Mouse (Mus musculus): ENCODE measurements around the gene Nudt16. TPM values are rescaled to one million over a fixed set of nuclear protein-coding genes. Genes with fewer than 3 reads are reported as not detected.

Gene Nudt16
- polyA plus RNA-seq, 1 experiment = 9.1 TPM

DNA sequence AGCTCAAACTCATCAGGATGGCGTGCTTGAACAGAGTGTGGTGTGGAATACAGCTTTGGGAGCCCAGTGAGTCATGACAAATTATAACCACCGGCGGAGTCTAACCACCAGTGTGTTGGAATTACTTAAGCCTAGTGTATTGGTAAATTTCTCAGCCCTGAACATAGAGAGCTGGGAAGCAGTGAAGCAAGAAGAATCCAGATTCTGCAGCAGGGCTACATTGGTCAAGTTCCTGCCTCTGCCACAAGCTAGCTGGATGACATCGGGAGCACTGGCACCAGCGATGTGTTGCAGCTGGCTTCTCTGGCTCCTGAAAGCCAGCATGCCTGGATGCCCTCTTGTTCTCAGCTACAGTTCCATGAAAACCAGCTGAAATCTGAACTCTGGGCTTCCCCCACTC, 27.7 kb downstream of the Nudt16 start:
- 38% methylated on average over 5 of the region's 5 CpGs for WGBS
- no peaks in the 10 kb centered on the region for H3K36me3 ChIP-seq (ENCODE audit: control insufficient read depth, insufficient read depth, low read length)
- H3K4me1 ChIP-seq (ENCODE audit: control insufficient read depth, insufficient read depth, low read length) = no peaks in the 10 kb centered on the region
- H3K27ac ChIP-seq (ENCODE audit: insufficient read depth, low read depth, low read length) = no peak overlapping the region
- no peak for TF ChIP-seq CTCF (conservative IDR thresholded peaks at IDR 0.05; ENCODE audit: insufficient read depth, insufficient read length, low read depth, low read length)
- no peak for TF ChIP-seq POLR2A (IDR thresholded peaks at IDR 0.05; ENCODE audit: low read depth, low read length)
- H3K27me3 ChIP-seq (replicated peaks; ENCODE audit: control insufficient read depth, insufficient read depth, low read length) = no peaks in the 10 kb centered on the region
- no peak overlapping the region for H3K4me3 ChIP-seq (ENCODE audit: insufficient read depth, low read depth, low read length)
- no peak for DNase-seq

DNA sequence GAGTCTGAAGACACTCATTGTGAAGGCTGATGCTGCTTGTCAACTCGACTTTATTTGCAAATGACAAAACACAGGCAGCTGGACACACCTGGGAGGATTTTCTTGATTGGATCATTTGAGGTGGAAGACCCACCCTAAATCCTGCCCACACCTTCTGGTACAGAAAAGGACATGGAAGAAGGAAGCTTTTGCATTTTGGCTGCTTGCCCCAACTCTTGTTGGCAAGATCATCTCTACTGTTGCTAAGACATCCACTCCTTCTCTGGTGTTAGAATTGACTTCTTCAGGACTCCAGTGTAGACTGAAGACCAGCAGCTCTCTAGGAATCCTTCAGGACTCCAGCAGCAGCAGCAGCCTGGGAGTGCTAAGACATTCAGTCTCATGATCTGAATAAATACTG, 29.7 kb downstream of the Nudt16 start:
- no peak for DNase-seq
- WGBS = 55% methylated on average over 1 of the region's 1 CpGs
- TF ChIP-seq CTCF (conservative IDR thresholded peaks at IDR 0.05; ENCODE audit: insufficient read depth, insufficient read length, low read depth, low read length) = no peak
- TF ChIP-seq POLR2A (IDR thresholded peaks at IDR 0.05; ENCODE audit: low read depth, low read length) = no peak
- no peak overlapping the region for H3K27ac ChIP-seq (ENCODE audit: insufficient read depth, low read depth, low read length)
- H3K36me3 ChIP-seq (ENCODE audit: control insufficient read depth, insufficient read depth, low read length) = no peaks in the 10 kb centered on the region
- H3K4me1 ChIP-seq (ENCODE audit: control insufficient read depth, insufficient read depth, low read length) = no peaks in the 10 kb centered on the region
- H3K27me3 ChIP-seq (replicated peaks; ENCODE audit: control insufficient read depth, insufficient read depth, low read length) = no peaks in the 10 kb centered on the region
- no peak overlapping the region for H3K4me3 ChIP-seq (ENCODE audit: insufficient read depth, low read depth, low read length)

DNA sequence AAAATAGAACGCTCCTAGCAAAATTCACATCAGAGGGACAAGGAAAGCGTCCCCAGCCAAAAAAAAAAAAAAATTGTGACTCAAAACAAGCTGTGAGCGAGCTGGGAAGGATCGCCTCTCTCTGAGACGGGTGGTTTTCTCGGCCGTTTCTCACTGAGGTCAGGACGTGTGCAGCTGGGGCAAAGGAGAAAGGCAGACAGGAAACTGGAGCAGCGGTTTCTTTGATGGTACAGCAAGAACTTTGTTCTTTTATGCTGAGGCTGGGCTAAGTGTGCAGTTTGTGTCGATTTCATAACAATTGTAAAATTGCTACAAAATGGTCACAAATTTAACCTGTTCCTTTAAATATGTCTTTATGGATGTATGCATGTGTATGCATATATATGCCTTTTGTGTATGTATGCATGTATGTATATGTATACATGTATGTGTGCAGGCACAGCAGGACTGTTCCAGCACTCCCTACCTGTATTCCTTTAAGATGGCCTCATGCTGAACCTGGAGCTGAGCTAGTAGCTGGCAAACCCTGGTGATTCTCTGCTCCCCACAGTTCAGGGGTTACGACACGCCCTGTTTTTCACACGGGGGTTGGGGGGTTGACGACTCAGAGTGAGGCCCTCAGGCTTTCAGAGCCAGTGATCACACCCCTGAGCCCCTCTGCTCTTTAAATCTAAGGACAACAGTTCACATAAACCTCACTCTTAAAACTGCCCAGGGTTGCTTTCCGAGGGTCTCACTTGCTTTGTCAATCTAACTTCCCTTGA, 30.6 kb downstream of the Nudt16 start:
- Histone ChIP-seq H3K27me3 (replicated peaks; ENCODE audit: control insufficient read depth, insufficient read depth, low read length) (no peaks in the 10 kb centered on the region), H3K36me3 (ENCODE audit: control insufficient read depth, insufficient read depth, low read length) (no peaks in the 10 kb centered on the region), H3K4me3 (ENCODE audit: insufficient read depth, low read depth, low read length) (no peak overlapping the region), H3K4me1 (ENCODE audit: control insufficient read depth, insufficient read depth, low read length) (no peaks in the 10 kb centered on the region), H3K27ac (ENCODE audit: insufficient read depth, low read depth, low read length) (no peak overlapping the region)
- TF ChIP-seq CTCF (conservative IDR thresholded peaks at IDR 0.05; ENCODE audit: insufficient read depth, insufficient read length, low read depth, low read length) = no peak
- TF ChIP-seq POLR2A (IDR thresholded peaks at IDR 0.05; ENCODE audit: low read depth, low read length) = no peak
- no peak for DNase-seq
- 29% methylated on average over 15 of the region's 15 CpGs for WGBS

DNA sequence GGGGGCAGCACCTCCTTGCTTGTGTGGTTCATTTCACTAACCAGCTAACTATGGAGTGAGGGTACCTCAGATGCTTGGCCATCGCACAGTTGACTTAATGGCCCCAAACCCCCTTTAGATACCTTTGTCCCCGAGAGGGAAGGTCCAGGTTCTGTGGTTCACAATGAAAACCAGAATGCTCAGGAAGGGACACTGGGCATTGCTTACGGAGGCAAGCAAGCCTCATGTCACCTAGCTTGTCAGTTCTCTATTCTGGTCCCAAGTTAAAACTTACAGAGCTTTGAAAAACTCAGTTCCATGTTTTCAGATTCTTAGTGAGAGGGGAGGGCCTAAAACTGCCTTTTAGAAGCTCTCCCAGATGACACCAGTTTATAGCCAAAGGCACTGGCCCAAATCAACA, 51.4 kb downstream of the Nudt16 start:
- H3K4me1 ChIP-seq (ENCODE audit: control insufficient read depth, insufficient read depth, low read length) = no peaks in the 10 kb centered on the region
- H3K4me3 ChIP-seq (ENCODE audit: insufficient read depth, low read depth, low read length) = no peak overlapping the region
- 91% methylated on average over 3 of the region's 3 CpGs for WGBS
- no peak for TF ChIP-seq CTCF (conservative IDR thresholded peaks at IDR 0.05; ENCODE audit: insufficient read depth, insufficient read length, low read depth, low read length)
- TF ChIP-seq POLR2A (IDR thresholded peaks at IDR 0.05; ENCODE audit: low read depth, low read length) = no peak
- H3K36me3 ChIP-seq (ENCODE audit: control insufficient read depth, insufficient read depth, low read length) = peaks cover 2% of the 10 kb centered on the region
- DNase-seq = no peak
- no peak overlapping the region for H3K27ac ChIP-seq (ENCODE audit: insufficient read depth, low read depth, low read length)
- H3K27me3 ChIP-seq (replicated peaks; ENCODE audit: control insufficient read depth, insufficient read depth, low read length) = no peaks in the 10 kb centered on the region

Other genes starting within 250 kb of the Nudt16 start
- 64.1 and 74.1 TPM in 2 replicates for gene Mrpl3, start 78.6 kb downstream of the Nudt16 start, polyA plus RNA-seq (2012; rRNA removed)
- not detected in 2 replicates for gene 1700080E11Rik, start 13.3 kb upstream of the Nudt16 start, polyA plus RNA-seq (2012; rRNA removed)